Mouse (Mus musculus) liver, adult 2 months (tissue): Measurements from ENCODE around the gene Rapgef3. TPM values are rescaled to one million over a fixed set of nuclear protein-coding genes. Genes with fewer than 3 reads are reported as not detected.

Experiments used
- DNase-seq: peaks from one replicate; pipeline ENCODE4 v3.0.0-alpha.2; 2011; ENCODE audit warnings: low read depth, low spot score; ENCODE audit errors: extremely low read depth
- H3K27ac ChIP-seq: fragments of 200-500 bp; replicated peaks from 2 replicates; pipeline ENCODE4 v1.5.1; 2012; ENCODE audit warnings: low read depth, mild to moderate bottlenecking, control low read depth, inconsistent platforms, low read length; ENCODE audit not compliant: insufficient read depth
- H3K27me3 ChIP-seq: fragments of 200-500 bp; 2 replicates; pipeline ENCODE4 v1.6.1; 2012; ENCODE audit warnings: mild to moderate bottlenecking, moderate library complexity, low read length, inconsistent platforms; ENCODE audit not compliant: control insufficient read depth, insufficient read depth
- H3K36me3 ChIP-seq: fragments of 200-500 bp; 2 replicates; pipeline ENCODE4 v1.6.1; 2012; ENCODE audit warnings: low read length, inconsistent platforms; ENCODE audit not compliant: control insufficient read depth, insufficient read depth
- H3K4me1 ChIP-seq: fragments of 200-500 bp; 2 replicates; pipeline ENCODE4 v1.6.1; 2011; ENCODE audit warnings: low read length; ENCODE audit not compliant: control insufficient read depth, insufficient read depth
- H3K4me3 ChIP-seq: fragments of 200-500 bp; 2 replicates; pipeline ENCODE4 v1.5.1; 2011; ENCODE audit warnings: low read depth, mild to moderate bottlenecking, control low read depth, low read length, moderate library complexity; ENCODE audit not compliant: insufficient read depth
- H3K79me2 ChIP-seq: fragments of 200-500 bp; 2 replicates; pipeline ENCODE4 v1.6.1; 2012; ENCODE audit warnings: inconsistent platforms, mild to moderate bottlenecking, low read length, moderate library complexity; ENCODE audit not compliant: control insufficient read depth, insufficient read depth
- H3K9ac ChIP-seq: fragments of 200-500 bp; 2 replicates; pipeline ENCODE4 v1.6.1; 2012; ENCODE audit warnings: low read depth, mild to moderate bottlenecking, control low read depth, inconsistent platforms, low read length
- CTCF ChIP-seq: fragments of 200-500 bp; IDR thresholded peaks from 2 replicates; pipeline ENCODE4 v1.5.1; 2011; ENCODE audit warnings: low read depth, low read length, control low read depth
- POLR2A ChIP-seq: fragments of 200-500 bp; IDR thresholded peaks from 2 replicates; pipeline ENCODE4 v1.6.1; 2011; ENCODE audit warnings: low read length, control low read depth; ENCODE audit not compliant: insufficient read depth; ENCODE audit errors: extremely low read depth
- WGBS: fragments of 180-500 bp; shearing (Covaris S2); methylation state at CpG from one replicate; pipeline ENCODE4 v1.1.7; 2018; 5-methylcytosine and 5-hydroxymethylcytosine counted together
- polyA plus RNA-seq: library from polyadenylated mRNA; depleted of rRNA; stranded (reverse); fragments of >200 nt; gene quantifications from 2 replicates; pipeline ENCODE4 v1.2.3, GENCODE M21; 2012
- total RNA-seq: library from RNA; depleted of rRNA; stranded (reverse); fragments of >200 nt; gene quantifications from 2 replicates; pipeline ENCODE4 v1.2.3, GENCODE M21; 2014

The Rapgef3 gene
- total and polyA plus RNA-seq, 2 experiments, result 1.8 to 4.9 TPM

DNA sequence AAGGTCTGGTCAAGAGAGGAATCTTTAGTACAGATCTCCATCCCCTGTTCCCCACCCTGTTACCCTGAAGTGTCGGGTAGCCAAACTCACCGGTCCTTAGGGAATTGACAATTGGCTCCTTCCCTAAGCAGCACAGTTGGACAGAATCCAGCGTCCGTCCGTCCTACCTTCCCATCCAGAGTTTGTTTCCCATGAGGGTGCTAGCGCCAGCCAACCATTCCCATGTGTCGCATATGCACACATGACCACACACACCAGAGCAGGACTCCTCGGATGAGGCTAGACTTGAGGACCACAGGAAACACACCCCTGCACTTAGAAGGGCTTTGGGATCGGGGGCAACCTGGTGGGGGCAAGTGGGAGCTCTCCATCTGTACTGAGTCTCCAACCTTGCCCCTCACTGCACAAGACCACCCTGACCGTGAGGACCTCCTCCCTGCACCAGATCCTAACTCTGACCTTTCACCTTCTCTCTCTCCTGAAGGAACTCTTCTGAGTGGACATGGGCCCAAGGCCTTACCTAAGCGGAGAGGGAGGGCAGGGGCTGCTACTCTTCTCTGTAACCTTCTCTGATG, 23.4 kb upstream of the Rapgef3 start:
- Histone ChIP-seq H3K79me2 (no peaks in the 10 kb centered on the region), H3K9ac (no peak overlapping the region), H3K4me3 (no peak overlapping the region), H3K36me3 (no peaks in the 10 kb centered on the region), H3K27me3 (no peaks in the 10 kb centered on the region), H3K27ac (no peak overlapping the region), H3K4me1 (peaks cover 6% of the 10 kb centered on the region)
- TF ChIP-seq CTCF (no peak), POLR2A (no peak)
- 89% methylated on average over 11 of the region's 11 CpGs for WGBS
- DNase-seq, result no peak

- no peak overlapping the region for H3K9ac ChIP-seq
- no peak overlapping the region for H3K27ac ChIP-seq
- TF ChIP-seq POLR2A (no peak), CTCF (peak; percentile 91)
- no peak overlapping the region for H3K4me3 ChIP-seq
- peaks cover 11% of the 10 kb centered on the region for H3K4me1 ChIP-seq
- 50% methylated on average over 20 of the region's 20 CpGs for WGBS
- H3K36me3 ChIP-seq, result no peaks in the 10 kb centered on the region
- no peaks in the 10 kb centered on the region for H3K79me2 ChIP-seq
- no peaks in the 10 kb centered on the region for H3K27me3 ChIP-seq
- DNase-seq, result no peak
These were observed 22.2 kb upstream of the Rapgef3 start for GRCm38 (mm10) chr15:97789761-97790505.

GRCm38 (mm10) chr15:97788821-97789220, 21.0 kb upstream of the Rapgef3 start:
- H3K9ac ChIP-seq, result no peak overlapping the region
- no peak overlapping the region for H3K27ac ChIP-seq
- no peak overlapping the region for H3K4me3 ChIP-seq
- 56% methylated on average over 6 of the region's 6 CpGs for WGBS
- no peaks in the 10 kb centered on the region for H3K27me3 ChIP-seq
- peaks cover 11% of the 10 kb centered on the region for H3K4me1 ChIP-seq
- H3K79me2 ChIP-seq, result no peaks in the 10 kb centered on the region; the same call in 1 of the 2 replicates
- no peak for DNase-seq
- H3K36me3 ChIP-seq, result no peaks in the 10 kb centered on the region
- no peak for TF ChIP-seq POLR2A
- no peak for TF ChIP-seq CTCF

DNA sequence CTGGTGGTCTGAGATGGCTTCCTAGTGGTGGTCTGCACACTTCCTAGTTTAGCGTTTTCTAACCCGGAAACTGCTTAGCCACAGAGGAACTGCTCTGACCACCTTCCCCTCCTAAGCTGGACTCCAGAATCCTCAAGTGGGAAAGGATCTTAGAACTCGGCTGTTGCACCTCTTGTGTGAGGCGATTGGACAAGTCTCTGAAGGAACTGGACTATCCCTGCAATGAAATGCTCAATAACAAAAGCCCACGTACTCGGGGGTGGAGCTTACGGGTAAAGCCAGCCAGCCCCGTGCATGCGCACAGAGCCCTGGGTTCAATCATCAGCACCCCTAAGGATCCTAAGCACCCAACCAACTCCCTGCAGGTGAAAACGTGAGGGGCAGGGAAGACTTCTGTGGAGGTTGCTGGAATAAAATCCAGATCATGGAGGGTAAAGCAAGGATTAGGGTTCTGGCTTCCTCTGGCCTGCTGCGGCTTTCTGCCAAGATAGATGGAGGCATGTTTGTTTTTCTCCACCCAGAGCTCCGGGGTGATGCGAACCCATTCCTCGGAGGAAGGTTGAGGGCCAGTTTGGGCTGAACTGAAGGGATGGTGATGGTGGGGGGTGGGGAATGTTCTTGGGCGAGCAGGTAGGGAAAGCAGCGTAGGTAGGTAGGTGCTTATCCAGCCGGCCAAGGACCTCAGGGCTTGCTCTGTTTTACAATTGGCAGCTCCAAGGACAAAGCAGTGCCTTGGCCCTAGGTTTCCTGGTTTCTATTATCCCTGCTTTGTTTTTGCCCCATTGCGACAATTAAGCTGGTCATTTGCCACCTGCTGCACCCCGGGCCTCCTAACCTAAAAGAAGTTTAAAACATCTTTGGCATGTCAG, 20.3 kb upstream of the Rapgef3 start:
- TF ChIP-seq POLR2A (no peak), CTCF (no peak)
- no peaks in the 10 kb centered on the region; the same call in 1 of the 2 replicates for H3K79me2 ChIP-seq
- peaks cover 11% of the 10 kb centered on the region for H3K4me1 ChIP-seq
- no peak overlapping the region for H3K9ac ChIP-seq
- no peak for DNase-seq
- H3K36me3 ChIP-seq, result no peaks in the 10 kb centered on the region
- H3K27me3 ChIP-seq, result no peaks in the 10 kb centered on the region
- H3K27ac ChIP-seq, result no peak overlapping the region
- no peak overlapping the region for H3K4me3 ChIP-seq
- WGBS, result 77% methylated on average over 19 of the region's 19 CpGs

DNA sequence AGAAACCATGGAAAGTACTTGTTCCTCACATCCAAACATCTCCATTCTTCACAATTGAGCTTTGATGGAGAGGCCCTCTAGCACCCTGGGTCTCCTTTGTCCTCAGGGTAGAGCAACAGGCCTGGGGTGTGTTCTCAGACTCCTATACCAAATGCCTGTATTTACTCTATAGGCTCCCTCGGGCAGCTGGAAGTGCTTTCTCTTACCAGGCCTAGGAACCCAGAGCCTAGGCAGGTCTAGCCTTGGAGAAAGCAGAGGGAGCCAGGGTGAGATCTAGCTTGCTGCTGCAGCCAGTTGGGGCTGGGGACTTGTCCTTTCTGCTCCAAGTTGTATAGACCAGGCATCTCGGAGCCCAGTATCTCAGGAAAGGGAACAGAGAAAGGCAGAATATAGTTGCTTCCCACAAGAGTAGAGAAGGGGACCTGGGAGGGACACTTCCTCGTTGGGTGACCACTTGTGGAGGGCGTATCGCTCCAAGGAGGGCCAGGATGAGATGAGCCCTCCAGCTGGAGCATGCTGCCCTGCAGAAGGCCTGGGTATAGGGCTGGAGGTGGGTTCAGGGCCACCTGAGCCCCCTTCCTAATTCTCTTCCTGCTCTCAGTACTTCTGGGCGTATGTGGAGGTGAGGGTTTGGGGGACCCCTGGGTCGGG, 19.5 kb upstream of the Rapgef3 start:
- WGBS, result 71% methylated on average over 7 of the region's 7 CpGs
- no peak for DNase-seq
- Histone ChIP-seq H3K27me3 (no peaks in the 10 kb centered on the region), H3K27ac (0 out of 2 replicates have a peak overlapping the region, but pooled peaks have one; percentile 7), H3K9ac (no peak overlapping the region), H3K36me3 (no peaks in the 10 kb centered on the region), H3K4me3 (no peak overlapping the region), H3K4me1 (peaks cover 11% of the 10 kb centered on the region), H3K79me2 (no peaks in the 10 kb centered on the region; the same call in 1 of the 2 replicates)
- TF ChIP-seq POLR2A, result no peak
- no peak for TF ChIP-seq CTCF
